Mouse (Mus musculus) embryonic fibroblast, embryonic 13.5 days (primary cell): Measurements from ENCODE around the gene Polr1c. TPM values are rescaled to one million over a fixed set of nuclear protein-coding genes. Genes with fewer than 3 reads are reported as not detected.

Experiments used
- H3K27ac ChIP-seq: 2 replicates; pipeline ENCODE4 v1.5.1; 2012; ENCODE audit warnings: low read length, control low read depth, inconsistent platforms; ENCODE audit not compliant: insufficient read depth
- H3K4me1 ChIP-seq: 2 replicates; pipeline ENCODE4 v1.6.1; 2011; ENCODE audit warnings: low read length; ENCODE audit not compliant: control insufficient read depth, insufficient read depth
- H3K4me3 ChIP-seq: 2 replicates; pipeline ENCODE4 v1.5.1; 2011; ENCODE audit warnings: mild to moderate bottlenecking, control low read depth, low read length; ENCODE audit not compliant: insufficient read depth
- POLR2A ChIP-seq: IDR thresholded peaks from 2 replicates; pipeline ENCODE4 v1.6.1; 2011; ENCODE audit warnings: low read depth, mild to moderate bottlenecking, control low read depth, low read length, moderate library complexity
- polyA plus RNA-seq: library from polyadenylated mRNA; stranded (reverse); fragments of >200 nt; gene quantifications from 2 replicates; pipeline ENCODE4 v1.2.4, GENCODE M21; 2011; ENCODE audit warnings: low read depth; ENCODE audit not compliant: missing spikeins, insufficient read length

Gene Polr1c
- polyA plus RNA-seq, 1 experiment: 63.6 TPM

DNA sequence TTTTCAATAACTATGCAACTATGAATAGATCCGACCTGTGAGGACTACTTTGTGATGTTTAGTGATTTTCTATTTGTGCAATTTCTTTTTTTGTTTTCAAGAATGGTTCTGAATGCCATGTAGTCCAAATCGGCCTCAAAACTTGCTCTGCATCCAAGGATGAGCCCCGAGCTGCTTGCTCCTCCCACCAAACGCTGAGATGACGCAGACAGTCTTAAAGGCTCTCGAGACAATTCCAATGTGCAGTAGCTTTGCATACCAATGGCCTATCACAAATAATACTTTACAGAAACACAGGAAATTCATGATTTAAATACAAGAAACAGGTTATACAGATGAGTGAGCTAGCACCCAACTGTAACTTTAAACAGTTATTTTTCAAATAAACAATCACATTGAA lies 46.7 kb downstream of the Polr1c start:
- Histone ChIP-seq H3K4me1 (peaks cover 7% of the 10 kb centered on the region), H3K4me3 (peak overlapping the region; percentile 30; the same call in 1 of the 2 replicates), H3K27ac (no peak overlapping the region)
- no peak for TF ChIP-seq POLR2A

Other genes starting within 250 kb of the Polr1c start
- gene Vegfa, start 215.7 kb downstream of the Polr1c start, polyA plus RNA-seq: 140 and 154 TPM in 2 replicates
- gene Mrps18a, start 137.1 kb downstream of the Polr1c start, polyA plus RNA-seq: 47.2 and 57.4 TPM in 2 replicates
- 1.6 and 3.4 TPM in 2 replicates for gene Rsph9, start 103.8 kb downstream of the Polr1c start, polyA plus RNA-seq
- 14.5 and 15.3 TPM in 2 replicates for gene Mad2l1bp, start 94.5 kb downstream of the Polr1c start, polyA plus RNA-seq
- gene Gtpbp2, start 87.0 kb downstream of the Polr1c start, polyA plus RNA-seq: 46.1 and 61.2 TPM in 2 replicates
- 22.7 and 22.9 TPM in 2 replicates for gene Polh, start 45.4 kb downstream of the Polr1c start, polyA plus RNA-seq
- 55.2 and 58.0 TPM in 2 replicates for gene Xpo5, start 45.3 kb downstream of the Polr1c start, polyA plus RNA-seq
- 114 and 133 TPM in 2 replicates for gene Yipf3, start within 50 bp of the Polr1c start, polyA plus RNA-seq
- 1.6 and 3.5 TPM in 2 replicates for gene Lrrc73, start 5.5 kb upstream of the Polr1c start, polyA plus RNA-seq
- 60.8 and 63.2 TPM in 2 replicates for gene Tjap1, start 35.0 kb upstream of the Polr1c start, polyA plus RNA-seq
- 2.6 and 3.3 TPM in 2 replicates for gene Dlk2, start 49.4 kb upstream of the Polr1c start, polyA plus RNA-seq
- 3.5 and 3.9 TPM in 2 replicates for gene Abcc10, start 80.3 kb upstream of the Polr1c start, polyA plus RNA-seq
- 24.1 and 32.6 TPM in 2 replicates for gene Zfp318, start 135.7 kb upstream of the Polr1c start, polyA plus RNA-seq
- not detected in 2 replicates for gene Crip3, start 180.9 kb upstream of the Polr1c start, polyA plus RNA-seq
- gene Slc22a7, start 190.4 kb upstream of the Polr1c start, polyA plus RNA-seq: not detected in 2 replicates
- gene Ttbk1, start 239.6 kb upstream of the Polr1c start, polyA plus RNA-seq: 0.27 and 0.35 TPM in 2 replicates
- gene Dnph1, start 248.7 kb upstream of the Polr1c start, polyA plus RNA-seq: 7.2 and 9.9 TPM in 2 replicates